Mouse (Mus musculus) erythroblast, embryonic 14.5 days (primary cell): ENCODE measurements around the gene Klc4. TPM values are rescaled to one million over a fixed set of nuclear protein-coding genes. Genes with fewer than 3 reads are reported as not detected.
A peak's percentile ranks its signal among the peaks of the same experiment; 100 is the strongest.

Experiments
- H3K27me3 ChIP-seq: 2 replicates; pipeline ENCODE4 v1.6.1; 2012; ENCODE audit warnings: inconsistent platforms; ENCODE audit not compliant: control insufficient read depth
- H3K36me3 ChIP-seq: 2 replicates; pipeline ENCODE4 v1.6.1; 2012; ENCODE audit warnings: mild to moderate bottlenecking, inconsistent platforms; ENCODE audit not compliant: control insufficient read depth
- H3K4me1 ChIP-seq: 2 replicates; pipeline ENCODE4 v1.6.1; 2012; ENCODE audit warnings: inconsistent platforms; ENCODE audit not compliant: control insufficient read depth
- H3K4me3 ChIP-seq: replicated peaks from 2 replicates; pipeline ENCODE3; 2012; ENCODE audit warnings: moderate library complexity, mild to moderate bottlenecking, inconsistent platforms
- H3K9me3 ChIP-seq: 2 replicates; pipeline ENCODE4 v1.6.1; 2012; ENCODE audit warnings: low read length, inconsistent platforms, mixed read lengths; ENCODE audit not compliant: control insufficient read depth
- GATA1 ChIP-seq: IDR thresholded peaks from 2 replicates; pipeline ENCODE4 v1.6.1; 2012; ENCODE audit warnings: low read length, inconsistent platforms, mixed read lengths
- TAL1 ChIP-seq: IDR thresholded peaks from 3 replicates; pipeline ENCODE4 v1.6.1; 2012; ENCODE audit warnings: low read length, inconsistent platforms, mixed read lengths
- polyA plus RNA-seq: library from polyadenylated mRNA; stranded (reverse); fragments of >175 nt; gene quantifications from 2 replicates; pipeline ENCODE4 v1.2.3, GENCODE M21; 2012

Gene Klc4
- polyA plus RNA-seq, 1 experiment = 2.0 TPM

GRCm38 (mm10) chr17:46661981-46662380, 16.2 kb upstream of the Klc4 start:
- Histone ChIP-seq H3K36me3 (peaks cover 86% of the 10 kb centered on the region), H3K4me3 (no peak overlapping the region), H3K4me1 (no peaks in the 10 kb centered on the region), H3K27me3 (no peaks in the 10 kb centered on the region), H3K9me3 (no peaks in the 10 kb centered on the region)
- TF ChIP-seq GATA1 (no peak), TAL1 (no peak)

- Histone ChIP-seq H3K27me3 (no peaks in the 10 kb centered on the region), H3K9me3 (no peaks in the 10 kb centered on the region), H3K4me1 (no peaks in the 10 kb centered on the region), H3K36me3 (peaks cover 86% of the 10 kb centered on the region), H3K4me3 (no peak overlapping the region)
- no peak for TF ChIP-seq TAL1
- TF ChIP-seq GATA1 = no peak
These were observed 15.5 kb upstream of the Klc4 start for GRCm38 (mm10) chr17:46661351-46661750.

DNA sequence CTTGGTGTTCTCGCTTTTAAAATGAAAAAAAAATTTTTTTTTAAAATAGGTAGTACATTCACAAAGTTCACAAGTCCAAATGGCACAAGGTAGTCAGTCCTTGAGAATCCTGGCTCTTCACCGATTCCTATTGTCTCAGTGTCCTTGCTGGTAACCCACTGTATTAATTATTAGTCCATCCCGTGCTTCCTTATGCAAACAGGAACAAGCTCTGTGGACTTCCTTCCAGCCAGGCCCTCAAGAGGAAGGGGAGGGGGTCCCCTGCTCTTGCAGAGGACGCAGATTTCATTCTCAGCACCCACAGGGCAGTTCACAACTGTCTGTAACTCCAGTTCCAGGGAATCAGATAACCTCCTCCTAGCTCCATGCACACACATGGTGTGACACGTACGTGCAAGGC, 10.2 kb upstream of the Klc4 start:
- TF ChIP-seq TAL1 = no peak
- no peak for TF ChIP-seq GATA1
- Histone ChIP-seq H3K36me3 (peaks cover 68% of the 10 kb centered on the region), H3K27me3 (no peaks in the 10 kb centered on the region), H3K4me1 (peaks cover 8% of the 10 kb centered on the region), H3K9me3 (no peaks in the 10 kb centered on the region), H3K4me3 (no peak overlapping the region)

GRCm38 (mm10) chr17:46651755-46652547, 6.1 kb upstream of the Klc4 start:
- no peak for TF ChIP-seq GATA1
- TF ChIP-seq TAL1 = no peak
- Histone ChIP-seq H3K36me3 (peaks cover 60% of the 10 kb centered on the region), H3K4me1 (peaks cover 39% of the 10 kb centered on the region), H3K4me3 (peak overlapping the region; percentile 77), H3K27me3 (no peaks in the 10 kb centered on the region), H3K9me3 (no peaks in the 10 kb centered on the region)

DNA sequence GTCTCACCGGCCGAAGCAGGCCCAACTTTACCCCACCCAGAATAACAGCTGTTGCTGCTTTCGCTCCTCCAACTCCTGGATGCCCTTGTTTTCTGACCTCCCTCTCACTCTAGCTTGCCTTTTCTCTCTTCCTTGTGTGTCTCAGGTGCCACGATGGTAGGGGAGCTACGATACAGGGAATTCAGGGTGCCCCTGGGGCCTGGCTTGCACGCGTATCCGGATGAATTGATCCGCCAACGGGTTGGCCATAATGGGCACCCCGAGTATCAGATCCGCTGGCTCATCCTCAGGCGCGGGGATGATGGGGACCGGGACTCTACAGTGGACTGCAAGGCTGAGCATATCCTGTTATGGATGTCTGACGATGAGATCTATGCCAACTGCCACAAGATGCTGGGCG, 5.5 kb upstream of the Klc4 start:
- no peaks in the 10 kb centered on the region for H3K9me3 ChIP-seq
- H3K36me3 ChIP-seq = peaks cover 54% of the 10 kb centered on the region
- H3K4me3 ChIP-seq = peak overlapping the region; percentile 77
- no peaks in the 10 kb centered on the region for H3K27me3 ChIP-seq
- H3K4me1 ChIP-seq = peaks cover 45% of the 10 kb centered on the region
- TF ChIP-seq GATA1 = no peak
- no peak for TF ChIP-seq TAL1

DNA sequence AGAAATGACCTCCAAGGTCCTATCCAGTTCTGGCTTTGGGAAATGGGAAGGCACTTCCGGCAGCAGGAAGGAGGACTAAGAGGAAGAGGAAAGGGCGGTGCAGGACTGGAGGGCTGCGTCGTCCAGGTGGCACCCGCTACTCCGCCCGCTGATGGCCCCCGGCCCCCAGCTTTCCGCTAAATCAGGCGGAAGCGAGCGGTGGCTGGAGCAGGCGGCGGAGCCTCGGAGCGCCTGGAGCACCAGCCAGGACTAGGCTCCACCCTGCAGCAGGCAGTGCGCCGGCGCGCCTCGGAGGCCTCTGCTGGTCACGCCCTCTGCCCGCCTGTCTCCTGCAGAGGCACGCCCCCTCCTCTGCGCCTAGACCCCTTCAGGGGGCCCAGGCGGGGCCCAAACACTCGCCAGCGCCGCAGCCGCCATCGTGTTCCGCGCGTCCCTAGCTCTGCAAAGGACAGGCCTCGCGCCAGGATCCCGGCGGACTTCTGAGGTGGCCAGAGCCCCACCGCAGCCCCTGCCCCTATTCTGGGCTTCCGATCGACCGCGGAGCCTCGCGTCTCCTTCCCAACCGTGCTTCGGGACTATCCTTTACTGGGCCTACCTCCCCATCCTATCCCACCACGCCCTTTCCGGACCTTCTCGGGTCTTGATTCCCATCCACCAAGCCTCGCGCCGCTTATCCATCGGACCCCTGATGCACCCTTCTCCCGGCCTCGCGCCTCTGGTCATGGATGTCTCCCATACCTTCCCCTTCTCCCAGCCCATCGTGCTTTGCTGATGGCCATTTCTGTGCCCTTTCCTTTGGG, 4.6 kb upstream of the Klc4 start, which contains the start of gene Cul7:
Gene Cul7 (plus strand): TSS at position 106 of the 800 bp plus-strand sequence.
- TF ChIP-seq TAL1 (no peak), GATA1 (no peak)
- peaks cover 48% of the 10 kb centered on the region for H3K36me3 ChIP-seq
- peaks cover 47% of the 10 kb centered on the region for H3K4me1 ChIP-seq
- no peaks in the 10 kb centered on the region for H3K9me3 ChIP-seq
- no peaks in the 10 kb centered on the region for H3K27me3 ChIP-seq
- H3K4me3 ChIP-seq = peak within 1 kb of the TSS; percentile 77

- Histone ChIP-seq H3K9me3 (no peaks in the 10 kb centered on the region), H3K4me1 (peaks cover 53% of the 10 kb centered on the region), H3K4me3 (peak overlapping the region; percentile 77), H3K36me3 (peaks cover 46% of the 10 kb centered on the region), H3K27me3 (no peaks in the 10 kb centered on the region)
- TF ChIP-seq TAL1 = no peak
- no peak for TF ChIP-seq GATA1
These were observed 4.0 kb upstream of the Klc4 start for GRCm38 (mm10) chr17:46649811-46650210.

DNA sequence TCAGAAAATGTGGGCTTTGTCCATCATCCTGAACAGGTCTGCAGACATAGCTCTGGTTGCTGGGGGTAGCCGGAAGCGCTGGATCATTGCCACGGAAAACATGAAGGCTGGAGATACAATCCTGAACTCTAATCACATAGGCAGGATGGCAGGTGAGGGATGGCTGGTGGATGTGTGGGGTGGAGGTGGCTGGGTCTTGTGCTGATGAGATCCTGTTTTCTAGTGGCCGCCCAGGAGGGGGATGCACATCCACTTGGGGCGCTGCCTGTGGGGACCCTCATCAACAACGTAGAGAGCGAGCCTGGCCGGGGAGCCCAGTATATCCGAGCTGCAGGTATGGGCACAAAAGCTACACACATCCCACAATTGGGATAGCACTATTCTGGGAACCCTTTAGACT, 2.6 kb upstream of the Klc4 start:
- no peaks in the 10 kb centered on the region for H3K9me3 ChIP-seq
- no peak for TF ChIP-seq GATA1
- no peak for TF ChIP-seq TAL1
- H3K4me3 ChIP-seq = no peak overlapping the region
- H3K4me1 ChIP-seq = peaks cover 61% of the 10 kb centered on the region
- H3K27me3 ChIP-seq = no peaks in the 10 kb centered on the region
- H3K36me3 ChIP-seq = peaks cover 33% of the 10 kb centered on the region

- Histone ChIP-seq H3K4me3 (peak overlapping the region; percentile 92), H3K4me1 (peaks cover 61% of the 10 kb centered on the region), H3K9me3 (no peaks in the 10 kb centered on the region), H3K36me3 (peaks cover 23% of the 10 kb centered on the region), H3K27me3 (no peaks in the 10 kb centered on the region)
- no peak for TF ChIP-seq TAL1
- TF ChIP-seq GATA1 = no peak
These were observed 1.5 kb upstream of the Klc4 start for GRCm38 (mm10) chr17:46647279-46647678.
